Mouse (Mus musculus) ES-E14 (cell line): ENCODE data around the gene Zfp341.

ENCODE experiments used
- CHD2 ChIP-seq: IDR thresholded peaks from 2 replicates; pipeline ENCODE4 v1.6.1; 2014; ENCODE audit warnings: mild to moderate bottlenecking, low read depth, low read length, inconsistent platforms
- HCFC1 ChIP-seq: IDR thresholded peaks from 2 replicates; pipeline ENCODE4 v1.6.1; 2012; ENCODE audit warnings: low read length, inconsistent platforms, borderline replicate concordance; ENCODE audit not compliant: insufficient read depth
- MAFK ChIP-seq: IDR thresholded peaks from 2 replicates; pipeline ENCODE4 v1.6.1; 2014; ENCODE audit warnings: mild to moderate bottlenecking, low read depth, low read length, inconsistent platforms; ENCODE audit not compliant: insufficient read depth
- ZC3H11A ChIP-seq: IDR thresholded peaks from 2 replicates; pipeline ENCODE4 v1.6.1; 2012; ENCODE audit warnings: low read depth, mild to moderate bottlenecking, inconsistent platforms, low read length, borderline replicate concordance

GRCm38 (mm10) chr2:154621684-154622083 lies 8.6 kb downstream of the Zfp341 start:
- TF ChIP-seq CHD2 (no peak), MAFK (no peak), ZC3H11A (no peak), HCFC1 (no peak)
